Mouse (Mus musculus): ENCODE data around the gene Fthl17a. TPM values are rescaled to one million over a fixed set of nuclear protein-coding genes. Genes with fewer than 3 reads are reported as not detected.

The Fthl17a gene
- total RNA-seq (2021), result not detected

DNA sequence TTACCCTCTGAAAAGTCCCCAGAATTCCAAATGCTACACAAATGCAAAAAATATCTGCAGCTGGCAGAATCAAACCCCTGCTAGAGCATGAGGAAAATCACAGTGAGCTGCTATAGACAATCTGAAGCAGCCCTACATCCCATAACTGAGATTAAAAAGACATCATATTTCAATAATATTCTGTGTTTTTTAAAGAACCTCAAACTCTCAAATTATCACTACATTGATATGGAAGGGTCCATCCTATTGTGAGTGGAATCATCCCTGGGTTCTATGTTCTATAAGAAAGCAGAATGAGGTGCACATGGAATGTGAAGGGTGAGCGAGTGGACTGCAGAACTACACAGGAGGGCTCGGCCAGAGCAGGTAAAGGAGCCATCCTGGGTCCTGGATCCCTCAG is at the start of gene Fthl17a:
Gene Fthl17a (plus strand): TSS at position 301 of the 400 bp plus-strand sequence.
- no peak for DNase-seq

GRCm38 (mm10) chrX:85207001-85207400 is 42.5 kb upstream of the Fthl17a start:
- no peak for DNase-seq

- DNase-seq, result no peak
These were observed 22.6 kb upstream of the Fthl17a start for GRCm38 (mm10) chrX:85226883-85227282.

DNA sequence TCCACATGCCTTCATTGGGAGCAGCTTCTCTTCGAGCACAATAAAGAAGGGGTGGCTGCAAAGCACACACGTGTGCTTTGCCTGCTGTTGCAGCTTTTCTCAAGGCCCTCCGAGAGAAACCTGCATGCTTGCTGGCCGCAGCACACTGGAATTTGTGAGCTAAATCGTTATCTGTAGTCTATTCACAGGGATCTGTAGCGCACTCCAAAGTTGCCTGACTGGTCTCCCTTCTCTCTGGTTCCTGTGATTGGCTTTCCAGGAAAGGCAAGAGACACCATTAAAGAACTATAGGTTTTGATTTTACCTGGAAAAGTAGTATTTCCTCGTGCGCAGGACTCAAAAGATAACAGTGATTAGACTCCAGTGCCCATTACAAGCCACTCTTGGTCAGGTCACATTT is 22.3 kb downstream of the Fthl17a start:
- no peak for DNase-seq

DNA sequence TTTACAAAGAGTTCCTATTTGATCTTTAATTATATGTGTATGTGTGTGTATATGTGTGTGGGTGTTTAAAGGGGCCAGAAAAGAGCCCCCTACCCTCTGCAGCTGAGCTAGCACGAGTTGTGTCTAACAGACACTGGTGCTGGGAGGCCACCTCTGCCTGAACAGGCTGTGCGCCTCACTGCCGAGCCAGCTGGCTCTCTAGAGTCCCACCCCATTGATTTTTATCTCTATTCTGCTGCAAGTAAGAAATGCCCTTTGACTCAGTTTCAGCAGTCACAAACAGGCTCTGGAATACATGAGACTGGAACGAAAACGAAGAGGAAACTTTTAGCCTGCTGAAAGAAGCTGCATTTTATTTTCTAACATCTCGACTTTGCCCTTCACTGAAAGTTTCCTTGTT is 22.8 kb downstream of the Fthl17a start:
- no peak for DNase-seq

DNA sequence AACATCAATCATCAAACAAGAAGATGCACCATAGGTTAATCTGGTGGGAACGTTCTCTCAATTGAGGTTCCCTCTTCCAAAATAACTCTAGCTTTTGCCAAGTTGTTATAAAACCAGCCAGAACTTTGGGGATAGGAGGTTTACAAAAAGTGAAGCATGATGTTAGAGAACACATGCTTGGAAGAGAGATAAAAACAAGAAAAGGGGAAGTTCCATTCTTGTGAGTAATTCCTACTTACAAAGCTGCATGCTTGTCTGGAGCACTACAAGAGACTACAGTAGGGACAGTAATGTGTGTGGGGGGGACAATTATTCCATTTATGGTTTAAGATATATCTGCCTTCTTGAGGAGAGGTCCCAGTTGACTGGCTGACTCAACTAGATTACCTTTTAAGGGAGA is 40.4 kb downstream of the Fthl17a start:
- DNase-seq, result no peak

DNA sequence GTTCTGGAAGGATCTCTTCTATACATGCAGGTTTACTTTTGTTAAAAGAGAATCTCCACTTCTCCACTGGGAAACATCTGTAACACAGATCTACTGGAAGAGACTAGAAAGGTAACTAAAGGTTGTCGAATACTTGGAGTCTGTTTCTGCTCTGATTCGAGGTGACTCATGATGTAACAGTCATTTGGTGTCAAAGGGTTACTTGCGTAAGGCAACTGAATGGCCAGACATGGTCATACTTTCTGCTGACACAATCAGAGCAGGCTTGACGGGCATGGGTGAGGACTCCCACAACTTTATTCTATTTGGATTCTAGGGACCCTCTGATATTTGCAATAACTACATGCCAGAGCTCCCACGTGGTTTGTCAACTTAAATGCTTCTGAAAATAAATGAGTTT is 43.3 kb downstream of the Fthl17a start:
- DNase-seq, result no peak

DNA sequence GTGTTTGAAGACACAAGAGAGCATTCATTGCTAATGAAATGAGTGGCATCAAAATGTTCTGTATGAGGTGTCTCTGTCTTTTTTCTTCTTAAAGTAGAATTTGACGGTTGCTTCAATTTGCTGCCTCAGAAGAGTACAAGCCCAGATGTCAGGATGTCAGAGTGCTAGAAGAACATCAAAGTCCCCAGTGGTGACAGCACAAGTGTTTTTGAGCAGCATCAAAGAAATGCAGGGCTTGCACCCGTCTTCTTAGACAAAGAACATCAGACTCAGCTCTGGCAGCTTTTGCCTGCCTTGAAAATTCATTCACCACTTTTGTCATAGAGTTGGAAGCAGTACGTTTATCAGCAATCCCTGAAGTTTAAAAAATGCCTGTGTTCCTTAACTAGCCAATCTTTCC is 44.5 kb downstream of the Fthl17a start:
- DNase-seq, result no peak

DNA sequence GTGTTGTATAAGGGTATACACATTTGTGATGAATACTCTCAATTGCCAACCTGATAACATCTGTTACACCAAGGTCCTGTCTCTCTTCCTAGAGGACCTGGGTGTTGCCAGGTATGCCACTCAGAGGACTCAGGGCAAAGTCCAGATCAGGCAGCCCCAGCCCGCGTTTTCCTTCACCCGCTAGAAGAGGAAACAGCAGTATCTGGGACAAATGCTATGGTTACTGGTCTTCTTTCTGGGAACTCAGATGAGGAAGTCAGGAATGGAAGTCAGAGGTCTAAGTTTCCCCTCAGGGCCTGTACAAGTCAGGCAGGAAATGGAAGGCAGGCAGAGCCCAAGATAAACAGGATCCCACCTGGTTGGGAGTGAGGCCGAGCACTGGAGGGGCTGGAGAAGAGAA is 55.2 kb downstream of the Fthl17a start:
- DNase-seq, result no peak

DNA sequence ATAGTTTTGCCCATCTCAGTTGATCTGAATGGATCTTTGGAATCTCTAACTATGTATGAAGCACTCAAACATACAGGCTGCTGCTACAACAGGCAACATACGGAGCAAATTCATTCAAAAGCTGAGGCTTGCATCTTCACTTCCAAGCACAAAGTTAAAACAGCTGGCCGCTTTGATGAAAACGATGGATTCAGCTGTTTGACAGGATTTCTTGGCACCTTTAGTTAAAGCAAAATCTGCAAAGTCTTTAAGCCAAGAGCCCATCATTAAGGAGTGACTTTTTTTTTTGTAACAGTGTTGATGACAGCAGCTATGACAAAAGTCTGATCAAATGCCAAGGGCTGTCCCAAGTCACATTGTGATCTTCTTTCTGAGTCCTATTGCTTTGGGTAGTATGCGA is 69.1 kb downstream of the Fthl17a start:
- no peak for DNase-seq

- peak; percentile 8 for DNase-seq
These were observed 69.7 kb downstream of the Fthl17a start for GRCm38 (mm10) chrX:85319193-85319592.
